Mouse (Mus musculus): ENCODE measurements around the gene Metrnl.
"Not testable (repeated sequence)": the region's sequence is repeated elsewhere in the genome, so short reads cannot be mapped to it uniquely, and the experiment has no call there.

The Metrnl gene

GRCm38 (mm10) chr11:121701244-121701643, at the start of gene Metrnl:
Gene Metrnl, plus strand, starts transcription at chr11:121701544.
- DNase-seq (ENCODE audit: low spot score in 2 of 2): no peak

DNA sequence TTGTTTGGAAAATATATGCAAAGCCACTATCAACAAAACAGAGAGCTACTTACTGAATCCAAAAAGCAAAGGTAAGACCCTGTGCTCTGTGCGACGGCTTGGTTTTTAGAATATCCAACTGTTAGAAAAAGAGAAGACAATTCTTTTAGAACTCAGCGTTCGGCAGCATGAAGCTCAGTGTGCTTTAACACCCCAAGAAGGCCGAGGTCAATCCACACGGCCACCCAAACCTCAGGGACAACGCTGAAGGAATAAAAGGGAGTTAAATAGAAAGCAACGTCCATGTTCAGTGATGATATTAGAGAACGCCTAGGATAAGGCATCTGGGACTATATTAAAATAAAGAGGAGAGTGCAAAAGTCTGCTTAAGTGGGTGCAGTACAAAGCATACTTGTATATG, 49.8 kb upstream of the Metrnl start:
- DNase-seq (ENCODE audit: low spot score in 2 of 2): no peak

- no peak for DNase-seq (ENCODE audit: low spot score in 2 of 2)
Observed at GRCm38 (mm10) chr11:121651983-121652382, 49.4 kb upstream of the Metrnl start.

DNA sequence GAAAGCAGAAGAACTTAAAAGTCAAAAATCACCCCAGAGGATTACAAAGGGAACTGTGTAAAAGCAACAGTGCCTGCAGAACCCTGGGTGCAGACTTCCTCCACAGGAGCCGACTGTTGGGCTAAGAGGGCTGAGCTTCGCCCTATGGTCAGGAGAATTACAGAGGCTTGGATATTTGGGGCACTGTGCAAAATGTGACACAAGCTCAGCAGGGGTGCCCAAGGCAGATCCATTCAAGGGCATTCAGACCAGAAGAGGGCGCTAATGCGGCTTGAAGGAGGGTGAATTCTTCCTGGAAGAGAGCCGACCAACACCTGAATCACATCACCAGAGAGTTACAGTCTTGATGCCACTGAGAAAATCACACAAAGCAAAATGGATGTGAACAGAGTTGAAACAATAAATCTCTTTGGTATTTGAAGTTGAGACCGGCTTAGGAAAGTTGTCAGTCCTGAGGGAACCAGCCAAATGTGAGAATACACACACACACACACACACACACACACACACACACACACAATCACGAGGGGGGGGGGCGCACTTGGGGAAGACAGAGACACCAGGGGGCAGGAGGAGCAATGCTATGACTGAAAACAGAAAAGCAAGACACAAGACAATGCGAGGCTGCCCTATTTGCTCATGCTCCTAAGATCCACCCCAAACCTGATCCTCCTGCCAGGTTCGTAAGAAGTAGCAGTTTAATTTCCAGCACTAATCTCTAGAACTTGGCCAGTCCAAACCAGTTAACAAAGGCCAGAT, 48.6 kb upstream of the Metrnl start:
- peak; percentile 43 to 65 for DNase-seq (ENCODE audit: low spot score in 2 of 2)

- peak in 1 of 2 experiments; percentile 11 for DNase-seq (ENCODE audit: low spot score in 2 of 2)
Observed at GRCm38 (mm10) chr11:121653631-121654030, 47.7 kb upstream of the Metrnl start.

DNA sequence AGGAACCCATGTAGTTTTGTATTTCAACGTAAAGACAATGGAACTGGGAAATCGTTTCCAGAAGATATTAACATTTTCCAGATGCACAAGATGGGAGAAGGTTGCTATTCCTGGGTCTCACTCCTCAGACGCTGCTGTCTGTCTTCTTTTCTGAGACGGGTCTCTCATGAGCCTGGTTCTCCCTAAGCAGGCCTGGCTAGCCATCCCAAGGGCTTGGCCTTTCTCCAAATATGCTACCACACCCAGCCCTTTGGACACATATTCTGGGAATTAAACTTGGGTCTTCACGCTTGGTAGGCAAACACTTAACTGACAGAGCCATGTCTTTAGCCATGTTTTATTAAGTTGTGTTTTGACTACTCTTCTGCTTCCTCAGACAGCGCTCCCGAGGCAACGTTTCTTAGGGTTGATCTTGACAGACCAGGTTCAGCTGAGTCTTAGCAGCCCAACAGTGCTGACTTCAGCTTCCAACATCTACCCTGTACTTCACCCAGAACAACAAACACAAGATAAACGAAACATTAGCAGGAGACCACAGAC, 46.9 kb upstream of the Metrnl start:
- DNase-seq (ENCODE audit: low spot score in 2 of 2): peak in 1 of 2 experiments; percentile 22

DNA sequence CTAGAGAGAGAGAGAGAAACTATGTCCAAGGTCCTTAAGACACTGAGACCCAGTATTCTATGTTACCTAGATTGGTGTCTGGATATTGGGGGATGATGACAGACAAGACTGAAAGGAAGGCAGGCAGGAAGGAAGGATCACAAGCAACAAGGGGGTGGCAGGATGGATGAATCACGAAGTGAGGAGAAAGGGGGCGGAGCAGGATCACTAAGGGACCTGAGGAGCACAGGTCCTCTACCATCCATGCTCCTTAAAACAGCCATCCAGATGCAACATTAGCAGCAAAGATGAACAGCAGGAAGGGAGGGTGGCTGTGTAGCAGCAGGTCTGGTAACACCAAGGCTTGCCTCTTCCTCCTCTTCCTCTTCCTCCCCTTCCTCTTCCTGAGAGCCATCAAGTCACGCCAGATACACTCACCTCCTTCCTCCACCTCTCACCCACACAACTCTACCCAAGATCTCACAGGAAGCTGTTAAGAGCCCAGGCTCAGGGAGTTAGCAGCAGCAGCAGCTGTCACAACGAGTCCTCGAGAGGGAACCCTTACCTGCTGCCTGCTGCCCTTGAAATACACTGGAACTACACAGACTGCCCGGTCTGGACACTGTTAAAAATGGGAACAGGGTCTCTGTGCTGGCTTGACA, 46.1 kb upstream of the Metrnl start:
- DNase-seq (ENCODE audit: low spot score in 2 of 2): no peak

- peak in 1 of 2 experiments; percentile 9 for DNase-seq (ENCODE audit: low spot score in 2 of 2)
Observed at GRCm38 (mm10) chr11:121655807-121656511, 45.4 kb upstream of the Metrnl start.

GRCm38 (mm10) chr11:121658151-121658550, 43.2 kb upstream of the Metrnl start:
- no peak for DNase-seq (ENCODE audit: low spot score in 2 of 2)

DNA sequence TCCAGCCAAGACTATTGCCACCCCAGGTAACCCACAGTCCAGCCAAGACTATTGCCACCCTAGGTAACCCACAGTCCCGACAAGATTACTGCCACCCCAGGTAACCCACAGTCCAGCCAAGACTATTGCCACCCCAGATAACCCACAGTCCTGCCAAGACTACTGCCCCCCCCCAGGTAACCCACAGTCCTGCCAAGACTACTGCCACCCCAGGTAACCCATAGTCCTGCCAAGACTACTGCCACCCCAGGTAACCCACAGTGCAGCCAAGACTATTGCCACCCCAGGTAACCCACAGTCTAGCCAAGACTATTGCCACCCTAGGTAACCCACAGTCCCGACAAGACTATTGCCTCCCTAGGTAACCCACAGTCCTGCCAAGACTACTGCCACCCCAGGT, 40.7 kb upstream of the Metrnl start:
- not testable (repeated sequence) for DNase-seq (ENCODE audit: low spot score in 2 of 2)

- DNase-seq (ENCODE audit: low spot score in 2 of 2): no peak
Observed at GRCm38 (mm10) chr11:121661116-121661515, 40.2 kb upstream of the Metrnl start.

- DNase-seq (ENCODE audit: low spot score in 2 of 2): no peak
Observed at GRCm38 (mm10) chr11:121667541-121667940, 33.8 kb upstream of the Metrnl start.

DNA sequence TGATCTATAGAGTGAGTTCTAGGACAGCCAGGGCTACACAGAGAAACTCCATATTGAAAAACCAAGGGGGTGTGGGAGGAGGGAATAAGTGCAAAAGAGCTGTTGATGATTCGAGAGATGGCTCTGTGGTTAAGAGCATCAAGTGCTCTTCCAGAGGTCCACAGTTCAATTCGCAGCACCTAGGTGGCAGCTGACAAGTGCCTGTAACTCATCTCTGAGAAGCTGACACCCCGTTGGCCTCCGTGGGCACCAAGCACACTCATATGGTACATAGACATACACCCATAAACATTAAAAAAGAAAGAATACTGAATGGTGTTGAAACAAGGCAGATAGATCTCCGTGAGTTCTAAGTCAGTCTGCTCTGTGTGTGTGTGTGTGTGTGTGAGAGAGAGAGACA, 32.6 kb upstream of the Metrnl start:
- no peak for DNase-seq (ENCODE audit: low spot score in 2 of 2)

DNA sequence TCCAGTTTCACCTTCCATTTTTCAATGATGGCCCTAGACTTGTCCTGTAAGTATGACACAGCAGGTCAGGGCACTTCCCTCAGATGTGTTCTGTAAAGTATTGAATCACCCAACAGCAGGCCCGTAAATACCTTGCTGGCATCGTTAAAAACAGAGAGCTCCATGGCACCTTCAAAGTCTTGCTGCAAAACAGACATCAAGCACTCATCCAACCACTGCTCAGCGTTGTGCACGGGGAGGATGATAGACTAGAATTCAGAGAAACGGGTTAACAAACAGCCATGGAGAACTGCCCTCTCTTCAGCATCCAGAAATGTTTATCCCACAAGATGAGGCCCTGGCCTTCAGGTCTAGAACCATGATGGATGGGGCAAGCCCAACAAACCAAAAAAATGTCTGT, 30.4 kb upstream of the Metrnl start:
- DNase-seq (ENCODE audit: low spot score in 2 of 2): no peak

- no peak for DNase-seq (ENCODE audit: low spot score in 2 of 2)
Observed at GRCm38 (mm10) chr11:121672312-121672989, 28.9 kb upstream of the Metrnl start.

DNA sequence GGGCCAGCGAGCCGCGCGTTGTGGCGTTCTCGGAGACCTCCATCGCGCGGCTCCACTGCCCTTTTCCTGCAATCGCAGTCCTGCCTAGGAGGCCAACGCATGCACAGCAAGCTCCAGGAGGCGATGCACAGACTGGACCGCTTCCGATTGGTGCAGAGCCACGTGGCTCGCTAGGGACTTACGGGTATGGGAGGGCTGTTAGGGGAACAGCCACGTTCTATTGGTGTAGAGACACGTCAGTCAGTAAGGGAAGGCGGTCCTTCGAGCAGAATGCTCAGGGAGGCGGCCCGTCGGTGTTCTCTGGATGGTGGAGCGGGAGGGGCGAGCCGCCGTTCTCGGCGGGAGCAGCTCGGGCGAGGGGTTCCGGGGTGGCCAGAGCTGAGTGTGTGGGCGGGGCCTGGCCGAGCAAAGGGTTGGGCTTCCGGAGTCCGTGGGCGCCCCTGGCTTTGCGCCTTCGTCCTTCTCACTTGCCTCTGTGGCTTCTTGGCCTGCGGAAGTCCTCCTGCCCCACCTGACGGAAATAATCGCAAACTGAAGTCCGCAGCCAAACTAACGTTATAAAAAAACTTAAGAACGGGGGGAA, 28.3 kb upstream of the Metrnl start, which contains the start of gene B3gntl1:
B3gntl1 (minus strand) TSS at position 164 of the 583 bp plus-strand sequence.
- peak; percentile 99 for DNase-seq (ENCODE audit: low spot score in 2 of 2)

GRCm38 (mm10) chr11:121673629-121674028, 27.7 kb upstream of the Metrnl start:
- DNase-seq (ENCODE audit: low spot score in 2 of 2): no peak

DNA sequence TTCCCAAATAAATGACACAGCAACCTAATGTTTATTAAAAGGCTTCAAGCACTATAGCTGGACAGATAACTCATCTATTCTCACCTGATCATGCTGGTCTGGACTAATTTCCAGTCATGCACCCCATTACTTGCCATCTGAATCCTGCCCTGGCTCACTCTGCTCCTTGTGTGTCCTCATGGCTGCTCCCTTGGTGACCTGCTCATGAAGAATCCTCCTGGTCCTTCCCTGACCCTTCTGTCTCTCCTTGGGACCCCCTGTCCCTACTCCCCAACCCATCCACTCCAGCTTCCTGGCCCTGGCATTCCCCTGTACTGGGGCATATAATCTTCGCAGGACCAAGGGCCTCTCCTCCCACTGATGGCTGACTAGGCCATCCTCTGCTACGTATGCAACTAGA, 24.5 kb upstream of the Metrnl start:
- no peak for DNase-seq (ENCODE audit: low spot score in 2 of 2)

- DNase-seq (ENCODE audit: low spot score in 2 of 2): no peak
Observed at GRCm38 (mm10) chr11:121679581-121679980, 21.8 kb upstream of the Metrnl start.

DNA sequence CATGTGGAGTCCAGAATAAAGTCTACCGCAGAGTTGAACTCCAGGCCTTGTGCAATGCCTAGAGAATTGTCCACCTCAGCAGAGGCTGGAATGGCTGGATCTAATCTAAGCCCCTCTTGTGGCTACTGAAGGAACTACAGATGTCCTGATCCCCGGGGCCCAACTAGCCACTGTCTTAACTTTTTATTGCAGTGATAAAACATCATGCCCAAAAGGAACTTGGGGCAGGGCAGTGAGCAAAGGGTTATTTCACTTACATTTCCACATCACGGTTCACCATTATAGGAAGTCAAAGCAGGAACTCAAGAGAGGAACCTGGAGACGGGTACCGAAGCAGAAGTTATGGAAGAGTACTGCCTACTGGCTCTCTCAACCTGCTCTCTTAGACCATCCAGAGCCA, 20.6 kb upstream of the Metrnl start:
- no peak for DNase-seq (ENCODE audit: low spot score in 2 of 2)

DNA sequence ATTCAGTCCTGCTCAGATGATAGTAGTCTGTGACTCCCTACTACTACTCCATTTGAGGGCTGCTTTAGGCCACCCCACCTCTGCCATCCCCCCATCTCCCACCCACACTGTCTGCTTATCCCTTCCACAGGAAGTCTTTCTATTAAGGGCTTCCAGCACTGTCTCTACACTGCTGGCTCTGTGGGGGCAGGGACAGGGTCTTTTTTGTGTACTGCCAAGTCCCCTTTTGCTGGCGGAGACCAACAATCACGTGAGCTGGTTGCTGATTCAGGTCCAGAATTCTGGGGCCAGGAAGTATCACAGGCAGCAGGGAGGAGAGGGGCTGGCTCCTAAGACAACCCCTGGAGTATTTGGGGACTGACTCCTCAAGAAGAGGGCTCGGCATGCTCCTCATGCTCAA, 18.1 kb upstream of the Metrnl start:
- DNase-seq (ENCODE audit: low spot score in 2 of 2): peak; percentile 50 to 67

Measured in right cerebral cortex, postnatal 10 days (tissue).